Mouse (Mus musculus): Measurements from ENCODE around the gene Kank4. TPM values are rescaled to one million over a fixed set of nuclear protein-coding genes. Genes with fewer than 3 reads are reported as not detected.
"Not testable (repeated sequence)": the region's sequence is repeated elsewhere in the genome, so short reads cannot be mapped to it uniquely, and the experiment has no call there.

Kank4 gene
- total RNA-seq, 2 experiments from 2014 or later = 0.72 to 0.73 TPM

DNA sequence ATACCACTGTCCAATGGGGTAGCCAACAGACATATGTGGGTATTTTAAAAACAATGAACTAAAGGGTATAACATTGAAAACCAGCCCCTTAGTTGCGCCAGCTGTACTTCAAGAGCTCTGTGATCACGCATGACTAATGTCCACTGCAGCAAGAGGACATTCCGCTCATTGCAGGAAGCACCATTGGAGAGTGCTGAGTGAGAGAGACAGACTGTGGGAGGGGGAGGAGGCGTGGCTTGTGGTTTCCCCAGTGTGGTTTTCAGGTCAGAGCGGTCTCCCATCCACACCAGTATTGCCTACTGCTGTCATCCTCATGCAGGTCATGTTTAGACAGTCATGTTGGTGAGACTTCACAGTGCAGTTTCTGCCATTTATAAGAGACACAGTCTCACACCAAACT is 19.2 kb upstream of the Kank4 start:
- no peak for DNase-seq
- intact Hi-C loops (cut with DNase I) = no loop called here

DNA sequence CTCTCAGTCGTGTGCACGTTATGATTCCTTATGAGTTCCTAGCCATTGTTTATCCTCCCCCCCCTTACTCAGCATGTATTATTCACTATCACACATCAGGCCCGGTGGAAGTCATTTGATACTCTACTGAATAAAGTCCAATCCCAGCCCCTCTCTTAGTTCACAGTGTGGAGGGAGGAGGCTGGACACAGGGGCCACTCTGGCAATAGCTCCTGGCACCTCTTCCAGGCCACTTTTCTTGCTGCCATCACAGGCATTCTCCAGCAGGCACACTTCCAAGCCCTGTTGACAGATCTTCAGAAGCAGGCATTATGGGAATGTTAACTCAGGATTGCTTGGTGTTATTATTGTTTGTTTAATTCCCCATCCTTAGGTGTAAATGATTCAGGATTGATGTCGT is 17.4 kb upstream of the Kank4 start:
- peak; percentile 8 to 52 for DNase-seq
- intact Hi-C loops (cut with DNase I) = no loop called here

DNA sequence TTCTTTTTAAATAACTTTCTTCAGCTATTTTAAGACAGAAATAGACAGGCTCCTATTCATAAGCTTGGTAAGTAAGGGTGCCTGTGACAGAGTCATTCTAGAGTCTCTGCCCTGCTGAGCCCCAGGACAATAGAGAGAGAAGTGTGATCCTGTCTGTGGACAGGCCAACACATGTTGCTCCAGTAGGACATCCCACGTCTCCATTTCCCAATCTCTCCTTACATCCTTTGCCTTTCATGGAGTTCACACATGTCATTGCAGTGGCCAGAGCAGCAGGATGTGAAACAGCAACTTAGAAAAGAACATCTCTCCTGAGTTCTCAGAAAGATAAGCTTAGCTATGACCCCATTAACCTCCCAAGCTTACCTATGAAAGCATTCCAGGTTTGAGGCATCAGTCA is 14.4 kb upstream of the Kank4 start:
- DNase-seq = no peak
- intact Hi-C loops (cut with DNase I) = no loop called here

DNA sequence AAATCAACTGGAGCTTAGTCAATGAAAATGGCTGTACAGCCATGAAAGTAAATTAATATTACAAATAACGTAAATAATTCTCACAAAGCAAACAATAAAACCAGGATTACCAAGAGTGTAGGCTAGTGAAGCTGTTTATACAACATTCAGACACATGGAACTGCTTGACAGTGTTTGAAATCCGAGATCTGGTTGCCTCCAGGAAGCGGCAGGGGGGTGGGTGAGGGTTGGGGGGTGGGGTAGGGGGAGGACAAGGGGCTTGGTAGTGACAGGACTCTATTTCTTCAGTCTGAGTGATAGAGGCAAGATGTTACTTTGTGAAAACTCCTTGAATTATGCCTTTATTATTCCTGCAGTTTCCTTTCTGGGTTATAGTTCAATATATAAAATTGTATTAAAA is 9.4 kb upstream of the Kank4 start:
- intact Hi-C loops (cut with DNase I) = no loop called here
- no peak for DNase-seq

DNA sequence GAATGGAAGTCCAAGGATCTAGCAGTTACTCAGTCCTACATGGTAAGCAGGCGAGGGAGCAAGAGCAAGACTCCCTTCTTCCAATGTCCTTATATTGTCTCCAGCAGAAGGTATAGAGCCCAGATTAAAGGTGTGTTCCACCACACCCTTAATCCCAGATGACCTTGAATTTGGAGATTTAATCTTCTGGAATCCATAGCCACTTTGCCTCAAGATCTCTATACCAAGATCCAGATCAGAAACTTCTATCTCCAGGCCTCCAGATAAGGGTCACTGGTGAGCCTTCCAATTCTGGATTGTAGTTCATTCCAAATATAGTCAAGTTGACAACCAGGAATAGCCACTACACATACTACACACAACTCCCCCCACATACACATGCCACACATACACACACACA is 6.4 kb upstream of the Kank4 start, which contains the start of gene I0C0044D17Rik:
Gene I0C0044D17Rik (minus strand): TSS at position 101 of the 400 bp plus-strand sequence.
- DNase-seq; intact Hi-C loops (cut with DNase I): not testable (repeated sequence)

DNA sequence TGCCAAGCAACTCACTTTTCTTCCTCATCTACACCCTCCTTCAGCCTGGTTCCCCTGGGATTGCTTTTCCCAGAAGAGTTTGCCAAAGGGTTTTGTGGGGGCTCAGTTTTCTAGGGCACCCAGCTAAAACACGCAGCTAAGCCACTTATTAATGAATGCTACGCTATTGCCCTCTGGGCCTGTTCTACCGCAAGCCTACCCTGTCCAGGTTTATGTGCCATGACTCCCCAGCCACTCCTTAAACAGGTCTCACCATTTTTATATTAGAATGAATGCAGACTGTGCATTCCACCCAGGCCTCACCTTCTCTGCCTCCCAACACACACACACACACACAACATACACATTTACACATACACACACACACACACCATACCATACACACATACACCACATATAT is 5.7 kb upstream of the Kank4 start:
- intact Hi-C loops (cut with DNase I) = no loop called here
- DNase-seq = no peak

DNA sequence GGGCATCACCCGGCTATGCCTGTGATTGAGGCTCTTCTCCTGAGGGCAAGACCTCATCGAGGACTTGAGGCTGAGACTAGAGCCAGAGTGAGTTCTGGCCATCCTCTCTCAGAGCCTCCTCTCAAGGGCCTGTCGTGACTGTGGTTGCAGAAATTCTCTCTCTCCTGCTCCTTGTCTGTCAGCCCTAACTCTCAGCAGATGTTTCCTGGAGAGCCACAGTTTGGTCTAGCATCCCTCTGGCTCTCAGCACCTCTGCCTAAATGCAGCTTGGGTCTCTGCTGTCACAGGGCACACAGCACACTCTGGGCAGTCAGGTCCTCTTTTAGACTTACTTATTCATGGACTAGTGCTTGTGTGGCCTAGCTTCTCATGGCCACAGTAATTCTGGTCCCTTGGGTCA is 5.1 kb upstream of the Kank4 start:
- DNase-seq = no peak
- intact Hi-C loops (cut with DNase I) = no loop called here

DNA sequence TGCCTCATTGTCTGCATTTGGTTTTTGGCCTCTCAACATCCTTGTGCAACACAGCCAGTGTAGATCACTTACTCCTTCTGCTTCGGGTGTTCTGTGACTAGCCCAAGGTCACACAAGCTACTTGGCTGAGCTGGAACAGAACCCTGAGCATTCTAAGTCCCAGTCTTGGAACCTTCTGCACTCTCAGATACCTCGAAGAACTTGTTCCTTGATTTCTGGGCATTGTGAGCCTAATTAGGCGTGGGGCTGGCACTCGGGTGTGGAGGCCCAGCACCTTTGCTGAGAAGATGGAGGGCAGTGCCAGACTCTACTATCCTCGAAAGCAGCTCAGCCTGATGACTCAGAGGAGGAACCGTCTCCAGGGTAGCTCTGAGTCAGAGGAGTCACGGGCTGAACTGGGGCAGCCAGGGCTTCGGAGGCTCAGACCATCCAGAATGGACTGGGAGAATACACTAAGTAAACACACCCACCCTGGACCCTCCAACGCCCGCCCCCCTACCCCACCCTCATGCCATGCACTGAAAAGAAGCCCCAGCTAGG is 1.9 kb upstream of the Kank4 start:
- intact Hi-C loops (cut with DNase I) = loop anchor here (5.0 kb wide), 1 partner anchor 87 kb away; no protein-coding TSS in a partner anchor
- DNase-seq = no peak

DNA sequence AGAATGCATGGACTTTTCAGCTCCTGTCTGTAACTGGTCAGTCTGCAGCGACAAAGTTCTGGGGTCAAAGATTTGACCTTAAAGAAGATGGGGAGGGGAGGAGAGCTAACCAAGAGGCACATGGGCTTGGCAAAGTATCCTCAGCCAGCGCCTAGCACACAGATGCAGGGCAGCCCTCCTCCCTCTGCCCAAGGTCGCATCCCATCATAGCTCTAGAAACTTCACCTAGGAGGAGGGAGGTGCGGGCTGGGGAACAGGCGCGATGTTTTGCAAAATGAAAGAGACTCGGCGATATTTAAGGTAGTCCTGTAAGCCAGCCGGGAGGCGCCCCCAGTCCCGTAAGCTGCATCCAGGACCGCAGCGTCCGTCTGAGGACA is 542 bp downstream of the Kank4 start:
- no peak for DNase-seq
- intact Hi-C loops (cut with DNase I) = loop anchor here (5.0 kb wide), 1 partner anchor 84 kb away; no protein-coding TSS in a partner anchor

DNA sequence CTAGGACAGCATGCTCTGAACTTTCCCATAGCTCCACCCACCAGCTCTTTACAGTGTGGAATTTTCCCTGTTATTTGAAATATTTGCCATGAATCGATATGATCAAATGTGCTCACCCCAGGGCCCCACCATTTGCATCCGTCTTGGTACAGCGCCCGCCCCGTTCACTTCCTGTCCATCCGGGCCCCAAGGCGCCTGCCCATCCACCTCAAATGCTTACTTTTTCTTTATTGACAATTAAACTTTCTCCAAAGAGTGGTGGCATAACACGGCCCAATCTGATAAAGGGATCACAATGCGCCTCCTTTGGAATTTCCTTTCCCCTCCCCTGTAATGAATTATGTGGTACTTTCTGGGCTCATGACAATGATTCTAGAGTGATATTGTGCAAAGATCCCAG is 11.0 kb downstream of the Kank4 start:
- intact Hi-C loops (cut with DNase I) = no loop called here
- DNase-seq = no peak

DNA sequence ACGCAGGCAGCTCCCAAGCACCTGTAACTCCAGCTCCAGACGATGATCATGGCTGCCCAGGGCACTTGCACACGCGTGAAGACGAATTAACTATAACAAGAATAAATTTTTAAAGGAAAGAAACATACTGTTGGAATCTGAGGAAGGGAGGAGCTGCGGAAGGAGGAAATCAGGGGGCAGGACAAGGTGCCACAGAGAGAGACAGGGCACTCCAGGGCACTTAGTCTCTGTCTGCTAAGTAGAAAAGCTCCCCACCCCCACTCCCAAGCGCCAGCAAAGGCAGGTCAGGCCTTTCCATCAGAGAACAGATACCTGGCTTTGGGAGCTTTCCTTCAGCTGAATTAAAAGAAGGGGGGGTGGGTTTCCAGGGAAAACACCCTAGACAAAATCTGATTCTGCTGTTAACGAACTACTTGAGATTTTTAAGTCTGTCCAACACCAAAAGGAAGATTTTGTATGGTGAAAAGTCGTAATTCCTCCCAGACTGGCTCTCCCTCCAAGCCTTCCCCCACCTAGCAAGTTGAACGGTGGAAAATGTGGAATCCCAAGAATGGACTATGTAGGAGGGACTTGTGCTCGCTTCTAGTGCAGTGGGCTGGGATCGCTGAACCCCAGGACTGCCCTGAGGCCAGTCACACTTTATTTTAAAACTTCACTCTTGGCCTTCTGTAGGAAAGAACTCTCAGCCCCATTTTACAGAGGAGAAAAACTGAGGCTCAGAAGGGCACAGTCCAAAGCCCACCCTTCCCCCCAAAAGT is 11.9 kb downstream of the Kank4 start:
- no peak for DNase-seq
- intact Hi-C loops (cut with DNase I) = no loop called here

DNA sequence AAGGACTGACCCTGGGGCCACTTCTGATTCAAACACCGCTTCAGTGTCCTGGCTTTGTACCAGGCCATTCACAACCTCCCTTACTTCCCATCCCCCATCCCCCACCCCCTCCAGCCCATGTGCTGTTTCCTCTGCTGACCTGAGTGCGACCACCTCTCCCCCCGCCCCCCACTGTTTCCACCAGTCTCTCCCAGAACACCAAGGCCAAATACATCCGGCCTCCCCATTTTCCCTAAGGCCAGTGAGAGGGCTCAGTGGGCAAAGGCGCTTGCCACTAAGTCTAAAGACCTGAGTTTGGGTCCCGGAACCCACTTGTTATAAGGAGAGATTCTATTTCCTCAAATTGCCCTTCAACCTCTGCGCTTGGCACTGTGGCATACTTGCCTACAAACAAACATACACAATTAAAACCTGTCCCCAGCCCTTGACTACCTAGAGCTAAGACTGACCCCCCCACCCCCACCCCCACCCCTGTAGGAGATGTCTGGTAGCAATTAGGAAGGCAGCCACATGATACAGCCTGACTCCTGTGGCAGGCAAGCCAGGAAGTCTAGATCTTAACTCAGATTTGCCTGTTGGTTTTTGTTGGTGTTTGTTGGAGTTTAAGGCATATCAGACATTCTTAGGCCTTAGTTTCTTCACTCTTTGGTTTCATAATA is 12.7 kb downstream of the Kank4 start:
- no peak for DNase-seq
- intact Hi-C loops (cut with DNase I) = no loop called here

DNA sequence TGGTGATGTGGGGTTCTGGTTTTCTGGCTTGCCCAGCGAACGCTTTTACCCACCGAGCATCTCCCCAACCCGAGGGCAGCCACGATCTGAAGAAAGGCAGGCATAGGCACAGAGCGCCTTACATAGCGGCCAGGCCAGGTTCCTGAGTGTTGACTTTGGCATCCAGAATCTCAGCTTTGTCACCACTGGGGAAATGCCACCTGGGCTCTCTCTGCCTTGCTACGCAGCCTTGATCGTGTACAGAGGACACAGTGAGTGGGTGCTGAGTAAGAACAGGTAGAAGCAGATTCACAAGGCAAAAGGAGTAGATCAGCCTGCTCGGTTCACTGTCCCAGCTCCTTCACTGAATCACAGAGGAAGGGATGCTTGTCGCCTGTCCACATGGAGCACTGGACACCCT is 15.6 kb downstream of the Kank4 start:
- intact Hi-C loops (cut with DNase I) = no loop called here

DNA sequence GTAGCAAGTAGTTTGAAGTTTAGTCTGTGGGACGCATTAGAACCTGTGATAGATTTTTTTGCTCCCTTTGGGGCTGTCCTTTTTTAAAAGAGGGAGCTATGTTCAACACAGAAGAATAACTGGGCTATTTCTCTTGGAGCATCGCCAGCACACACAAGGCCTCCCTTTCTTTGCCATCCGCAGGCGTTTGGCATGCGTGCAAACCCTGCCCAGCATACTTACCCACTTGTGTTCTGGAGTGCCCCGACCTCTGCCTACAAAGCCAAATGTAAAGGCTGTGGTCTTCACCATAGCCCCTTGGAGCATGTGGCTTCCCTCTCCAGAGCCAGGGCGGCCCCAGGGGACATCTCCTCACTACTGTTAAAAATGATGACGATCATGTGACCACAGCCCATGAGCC is 16.5 kb downstream of the Kank4 start:
- intact Hi-C loops (cut with DNase I) = no loop called here
- DNase-seq = no peak

More for the DNA sequence above, 15.6 kb downstream of the Kank4 start:
- no peak for DNase-seq

DNA sequence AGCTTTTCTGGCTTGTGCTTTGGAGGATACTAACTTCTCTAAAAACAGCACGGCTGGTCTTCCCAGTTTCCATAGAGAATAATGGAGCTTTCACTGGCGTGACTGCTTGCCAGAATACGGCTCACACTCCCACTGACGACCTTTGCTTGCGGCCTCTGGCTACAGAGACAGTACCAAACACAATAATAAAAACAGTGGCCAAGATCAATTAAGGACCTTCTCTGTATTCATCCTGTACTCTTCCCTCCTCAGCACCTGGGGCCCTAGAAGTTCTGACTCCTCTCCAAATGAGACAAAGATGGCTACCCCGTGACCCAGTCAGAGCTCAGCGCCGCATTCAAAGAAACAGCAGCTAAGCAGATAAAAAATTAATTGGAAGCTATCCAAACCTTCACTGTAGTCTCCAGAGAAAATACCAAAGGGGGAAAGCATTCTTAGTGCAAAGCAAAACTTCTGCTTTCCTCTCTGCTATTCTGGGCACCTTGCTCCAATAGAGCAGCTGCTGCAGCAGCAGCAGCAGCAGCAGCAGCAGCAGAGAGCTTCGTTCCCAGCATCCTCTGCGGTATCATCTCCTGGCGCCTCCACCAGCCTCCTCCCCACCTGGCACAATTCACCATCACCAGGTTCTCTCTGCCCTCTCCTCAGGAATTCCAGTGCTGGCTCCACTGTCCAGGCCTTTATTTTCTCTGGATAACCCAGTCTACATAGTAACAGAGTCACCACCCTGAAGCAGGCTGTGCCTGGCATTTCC is 20.6 kb downstream of the Kank4 start:
- peak; percentile 22 to 56 for DNase-seq
- intact Hi-C loops (cut with DNase I) = no loop called here

DNA sequence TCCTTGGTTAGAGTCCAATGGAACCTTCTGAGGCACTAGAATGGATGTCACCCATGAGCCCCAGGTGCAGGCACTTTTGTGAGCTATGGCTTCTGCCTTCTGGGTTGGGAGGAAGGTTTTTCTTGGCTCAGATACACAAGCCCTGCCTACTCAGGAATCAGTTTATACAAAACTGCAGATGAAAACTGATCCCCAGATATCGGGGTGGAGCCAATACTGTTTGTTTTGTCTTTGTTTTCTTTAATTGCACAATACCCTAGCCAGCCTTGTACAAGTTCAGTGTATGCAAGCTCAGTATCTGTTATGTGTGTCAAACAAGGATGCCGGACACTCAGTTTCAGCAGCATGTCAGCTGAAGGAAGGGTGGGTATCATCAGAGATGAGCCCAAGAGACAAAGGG is 22.1 kb downstream of the Kank4 start:
- DNase-seq = no peak
- intact Hi-C loops (cut with DNase I) = no loop called here

DNA sequence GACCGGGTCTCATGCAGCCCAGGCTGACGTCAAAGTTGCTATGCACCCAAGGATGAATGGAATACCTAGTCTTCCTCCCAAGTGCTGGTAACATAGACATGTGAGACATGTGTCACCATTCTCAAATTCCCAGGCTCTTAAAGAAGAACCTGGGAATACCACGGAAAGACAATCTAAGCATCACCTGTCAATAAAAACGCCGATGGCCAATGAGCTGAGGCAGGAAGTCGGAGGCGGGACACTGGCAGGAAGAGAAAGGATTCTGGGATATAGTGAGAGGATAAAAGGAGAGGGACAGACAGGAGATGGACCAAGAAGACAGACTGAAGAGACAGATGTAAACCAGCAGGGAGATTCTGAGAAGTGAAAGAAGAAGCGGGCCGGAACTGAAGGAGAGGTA is 23.9 kb downstream of the Kank4 start:
- intact Hi-C loops (cut with DNase I) = no loop called here

DNA sequence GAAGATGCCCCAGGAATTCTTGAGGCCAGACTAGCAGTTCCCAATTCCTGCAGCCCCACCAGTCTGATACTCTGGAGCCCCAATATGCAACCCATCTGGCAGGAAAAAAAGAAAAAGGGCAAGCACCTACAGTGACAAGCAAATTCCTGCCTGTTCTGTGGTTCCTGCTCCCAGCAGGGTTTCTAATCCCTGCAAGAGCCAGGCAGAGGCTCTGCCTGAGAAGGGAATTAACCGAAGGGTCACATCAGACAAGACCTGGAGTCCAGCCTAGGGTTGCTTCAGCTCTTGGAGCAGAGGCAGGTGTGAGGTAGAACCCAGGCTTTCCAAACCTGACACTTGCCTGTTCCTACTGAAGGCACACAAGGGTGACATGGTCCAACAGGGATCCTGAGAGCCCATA is 26.6 kb downstream of the Kank4 start:
- intact Hi-C loops (cut with DNase I) = no loop called here
- DNase-seq = no peak

More for the DNA sequence above, 23.9 kb downstream of the Kank4 start:
- no peak for DNase-seq

DNA sequence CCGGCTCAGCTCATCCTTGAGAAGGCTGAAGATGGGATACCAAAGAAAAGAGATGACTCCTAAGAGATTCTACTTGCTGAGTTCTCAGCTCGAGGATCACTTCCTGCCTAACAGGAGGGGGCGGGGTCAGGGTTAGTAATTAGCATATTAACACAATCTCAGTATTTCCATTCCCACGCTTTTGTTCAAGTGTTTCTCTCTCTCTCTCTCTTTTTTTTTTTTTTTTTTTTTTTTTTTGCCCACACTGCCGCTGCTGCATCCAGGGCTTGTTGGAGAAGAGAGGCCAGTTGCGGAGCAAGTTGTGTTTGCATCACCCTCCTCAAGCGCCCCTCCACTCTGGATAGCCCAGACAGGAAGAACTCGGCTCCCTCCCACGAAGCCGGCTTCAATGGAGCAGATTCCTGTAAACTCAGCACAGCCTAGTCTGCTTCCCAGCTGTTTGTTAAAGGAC is 27.5 kb downstream of the Kank4 start:
- DNase-seq = peak in 1 of 2 experiments; percentile 25
- intact Hi-C loops (cut with DNase I) = no loop called here

DNA sequence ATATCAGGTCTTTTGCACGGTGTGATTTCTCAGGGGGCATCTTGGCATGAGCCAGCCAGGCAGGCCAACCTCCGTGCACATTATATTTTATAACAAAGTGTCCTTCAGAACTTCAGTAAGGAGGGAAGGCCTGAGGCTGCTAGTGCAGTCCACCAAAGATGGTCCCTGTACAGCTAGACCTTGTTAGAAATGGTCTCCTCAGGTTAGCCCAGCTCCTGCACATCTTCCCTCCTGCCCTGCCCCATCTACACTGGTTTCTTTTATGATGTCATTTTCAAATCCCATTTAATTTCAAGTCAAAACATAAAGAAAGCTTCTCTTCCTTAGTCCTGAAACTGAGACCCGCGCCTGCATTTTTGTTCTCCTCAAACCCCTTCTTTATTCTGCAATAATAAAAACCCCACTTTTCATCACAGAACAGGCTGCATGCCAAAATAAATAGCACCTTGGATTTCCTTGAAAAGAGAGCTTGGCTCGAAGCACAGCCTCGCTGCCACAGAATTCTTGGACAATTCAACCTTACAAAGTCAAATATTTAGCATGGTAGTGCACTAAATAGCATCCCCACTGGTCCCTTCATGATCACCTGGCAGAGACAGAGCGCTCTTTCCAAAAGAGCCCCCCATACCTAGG is 28.1 kb downstream of the Kank4 start:
- DNase-seq = no peak
- intact Hi-C loops (cut with DNase I) = no loop called here

DNA sequence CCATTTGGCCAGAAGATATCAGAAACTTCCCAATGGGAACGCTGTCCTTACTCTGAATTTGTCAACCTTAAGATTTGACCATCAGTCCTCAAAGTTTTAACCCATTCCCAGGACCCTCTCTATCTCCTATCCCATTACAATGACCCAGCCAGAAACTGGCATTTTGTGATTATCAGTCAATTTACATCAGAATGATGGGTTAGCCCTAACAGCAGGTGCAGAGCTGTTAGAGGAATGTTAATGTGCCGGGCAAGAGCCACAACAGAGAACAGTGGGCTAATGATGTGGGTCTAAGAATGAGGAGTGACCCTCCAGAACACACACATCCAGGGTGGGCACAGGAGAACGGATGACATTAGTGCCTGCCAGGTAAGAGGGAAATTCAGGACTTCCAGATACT is 31.1 kb downstream of the Kank4 start:
- no peak for DNase-seq
- intact Hi-C loops (cut with DNase I) = no loop called here
